Mouse (Mus musculus) small intestine, adult 2 months (tissue): ENCODE measurements at regions not wholly inside any gene's neighbourhood (a gene's known extent, or its start where the extent isn't known, plus 50 kb on each side); places are given as distances from the start of the nearest gene placed in this dataset.

Experiments used
- CTCF ChIP-seq: fragments of 200-500 bp; IDR thresholded peaks from 2 replicates; pipeline ENCODE4 v1.5.1; 2012; ENCODE audit warnings: low read depth, mild to moderate bottlenecking, control low read depth, inconsistent platforms, low read length, moderate library complexity, mixed read lengths; ENCODE audit not compliant: insufficient replicate concordance, insufficient read length; ENCODE audit errors: extremely low read depth
- POLR2A ChIP-seq: fragments of 200-500 bp; IDR thresholded peaks from 2 replicates; pipeline ENCODE4 v1.6.1; 2012; ENCODE audit warnings: low read depth, mild to moderate bottlenecking, control low read depth, inconsistent platforms, low read length, moderate library complexity

GRCm38 (mm10) chr15:96902781-96903180 is 153.0 kb downstream of the Slc38a4 start:
- TF ChIP-seq POLR2A = no peak
- no peak for TF ChIP-seq CTCF
